Mouse (Mus musculus): Measurements from ENCODE around the gene Cadm1. TPM values are rescaled to one million over a fixed set of nuclear protein-coding genes. Genes with fewer than 3 reads are reported as not detected.

Cadm1 gene
- polyA plus RNA-seq, 1 experiment from 2014 or later, result 44.2 TPM

GRCm38 (mm10) chr9:47651431-47651830, 121.5 kb downstream of the Cadm1 start:
- Histone ChIP-seq H3K4me1 (peaks cover 17% of the 10 kb centered on the region), H3K36me3 (no peaks in the 10 kb centered on the region), H3K9me3 (no peaks in the 10 kb centered on the region), H3K4me2 (replicated peaks) (no peak overlapping the region), H3K27me3 (no peaks in the 10 kb centered on the region), H3K9ac (no peak overlapping the region), H3K27ac (no peak overlapping the region), H3K4me3 (no peak overlapping the region)
- WGBS, result 88% methylated on average over 11 of the region's 11 CpGs
- ATAC-seq (ENCODE audit: low FRiP score, low read depth), result no peak

GRCm38 (mm10) chr9:47652203-47652602, 122.2 kb downstream of the Cadm1 start:
- H3K9me3 ChIP-seq, result no peaks in the 10 kb centered on the region
- no peak overlapping the region for H3K4me3 ChIP-seq
- H3K4me2 ChIP-seq (replicated peaks), result no peak overlapping the region
- H3K27me3 ChIP-seq, result no peaks in the 10 kb centered on the region
- H3K4me1 ChIP-seq, result peaks cover 12% of the 10 kb centered on the region; the same call in 1 of the 2 replicates
- no peak overlapping the region for H3K27ac ChIP-seq
- 85% methylated on average over 5 of the region's 5 CpGs for WGBS
- H3K36me3 ChIP-seq, result no peaks in the 10 kb centered on the region
- H3K9ac ChIP-seq, result no peak overlapping the region
- ATAC-seq (ENCODE audit: low FRiP score, low read depth), result no peak

- no peak overlapping the region for H3K4me3 ChIP-seq
- H3K4me1 ChIP-seq, result peaks cover 7% of the 10 kb centered on the region; the same call in 1 of the 2 replicates
- no peak for ATAC-seq (ENCODE audit: low FRiP score, low read depth)
- no peak overlapping the region for H3K9ac ChIP-seq
- H3K4me2 ChIP-seq (replicated peaks), result no peak overlapping the region
- H3K9me3 ChIP-seq, result no peaks in the 10 kb centered on the region
- no peak overlapping the region for H3K27ac ChIP-seq
- 82% methylated on average over 4 of the region's 4 CpGs for WGBS
- H3K27me3 ChIP-seq, result no peaks in the 10 kb centered on the region
- no peaks in the 10 kb centered on the region for H3K36me3 ChIP-seq
Measured at GRCm38 (mm10) chr9:47652936-47653335, 123.0 kb downstream of the Cadm1 start.

DNA sequence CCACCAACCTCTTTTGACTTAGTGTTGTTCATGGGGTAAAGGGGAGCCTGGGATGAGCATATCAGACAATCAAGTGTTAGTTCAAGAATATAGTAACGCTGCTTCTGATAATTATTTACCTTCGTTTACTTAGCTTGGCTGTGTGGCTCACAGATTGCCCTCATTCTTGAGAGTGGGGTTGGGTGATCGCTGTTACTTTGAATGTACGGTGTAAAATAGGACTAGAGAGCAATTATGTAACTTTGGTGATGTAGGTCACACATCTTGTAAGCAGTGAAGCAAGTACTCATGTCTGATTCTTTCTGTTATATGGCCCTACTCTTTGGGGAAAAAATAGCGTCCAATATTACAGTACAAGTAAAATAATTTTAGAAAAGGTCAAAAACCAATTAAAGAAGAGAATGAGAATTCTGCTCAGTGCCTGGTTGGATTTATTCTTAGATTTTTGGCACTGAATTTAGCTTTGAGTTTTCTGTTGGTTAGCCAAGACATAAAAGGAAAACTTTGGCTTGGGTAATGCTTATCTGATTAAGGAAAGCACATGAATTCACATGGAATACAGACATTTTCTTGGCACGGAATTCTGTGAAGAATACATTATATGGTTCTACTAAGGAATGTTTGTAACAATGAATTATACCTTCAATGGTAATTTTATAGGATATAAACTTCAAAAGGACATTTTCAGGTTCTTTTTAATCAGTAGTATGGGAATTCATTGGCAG, 129.6 kb downstream of the Cadm1 start:
- 92% methylated on average over 6 of the region's 6 CpGs for WGBS
- no peaks in the 10 kb centered on the region for H3K36me3 ChIP-seq
- H3K9me3 ChIP-seq, result no peaks in the 10 kb centered on the region
- H3K27ac ChIP-seq, result no peak overlapping the region
- no peak overlapping the region for H3K4me2 ChIP-seq (replicated peaks)
- no peak for ATAC-seq (ENCODE audit: low FRiP score, low read depth)
- H3K9ac ChIP-seq, result no peak overlapping the region
- no peaks in the 10 kb centered on the region for H3K27me3 ChIP-seq
- H3K4me3 ChIP-seq, result no peak overlapping the region
- no peaks in the 10 kb centered on the region for H3K4me1 ChIP-seq

GRCm38 (mm10) chr9:47661611-47662010, 131.6 kb downstream of the Cadm1 start:
- WGBS, result 87% methylated on average over 7 of the region's 7 CpGs
- H3K9me3 ChIP-seq, result no peaks in the 10 kb centered on the region
- H3K4me1 ChIP-seq, result no peaks in the 10 kb centered on the region
- H3K4me2 ChIP-seq (replicated peaks), result no peak overlapping the region
- no peak overlapping the region for H3K4me3 ChIP-seq
- no peaks in the 10 kb centered on the region for H3K36me3 ChIP-seq
- H3K27me3 ChIP-seq, result 0 out of 2 replicates have a peak, but pooled peaks cover 3% of the 10 kb centered on the region
- H3K9ac ChIP-seq, result no peak overlapping the region
- ATAC-seq (ENCODE audit: low FRiP score, low read depth), result no peak
- H3K27ac ChIP-seq, result no peak overlapping the region

GRCm38 (mm10) chr9:47669206-47669605, 139.2 kb downstream of the Cadm1 start:
- Histone ChIP-seq H3K4me3 (no peak overlapping the region), H3K4me2 (replicated peaks) (no peak overlapping the region), H3K4me1 (peaks cover 17% of the 10 kb centered on the region), H3K9ac (no peak overlapping the region), H3K27ac (no peak overlapping the region), H3K27me3 (0 out of 2 replicates have a peak, but pooled peaks cover 3% of the 10 kb centered on the region), H3K36me3 (no peaks in the 10 kb centered on the region), H3K9me3 (no peaks in the 10 kb centered on the region)
- no peak for ATAC-seq (ENCODE audit: low FRiP score, low read depth)
- WGBS, result 82% methylated on average over 4 of the region's 4 CpGs

DNA sequence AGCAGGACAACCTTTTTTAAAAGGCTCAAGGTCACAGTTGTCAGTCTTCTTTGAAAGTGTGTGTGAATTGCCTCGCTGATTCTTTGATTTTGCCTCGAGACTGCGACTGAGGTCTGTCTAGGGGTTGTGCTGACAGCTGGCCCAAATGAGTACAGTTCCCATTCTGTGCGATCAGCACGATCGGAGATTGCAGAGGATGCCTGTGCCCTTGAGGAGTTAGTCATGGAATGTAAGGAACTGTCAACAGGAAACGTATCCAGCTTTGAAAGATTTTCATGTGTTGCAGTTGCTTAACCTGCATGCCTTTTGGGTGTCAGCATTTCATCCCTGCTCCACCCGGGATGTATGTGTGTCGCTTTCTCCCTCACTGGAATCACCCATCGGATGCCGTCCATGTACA, 141.6 kb downstream of the Cadm1 start:
- no peak for ATAC-seq (ENCODE audit: low FRiP score, low read depth)
- no peaks in the 10 kb centered on the region for H3K27me3 ChIP-seq
- no peak overlapping the region for H3K9ac ChIP-seq
- H3K27ac ChIP-seq, result no peak overlapping the region
- no peaks in the 10 kb centered on the region for H3K9me3 ChIP-seq
- no peak overlapping the region for H3K4me2 ChIP-seq (replicated peaks)
- 48% methylated on average over 11 of the region's 11 CpGs for WGBS
- no peak overlapping the region for H3K4me3 ChIP-seq
- H3K4me1 ChIP-seq, result peaks cover 35% of the 10 kb centered on the region
- no peaks in the 10 kb centered on the region for H3K36me3 ChIP-seq

GRCm38 (mm10) chr9:47674766-47675713, 145.1 kb downstream of the Cadm1 start:
- Histone ChIP-seq H3K4me3 (no peak overlapping the region), H3K36me3 (no peaks in the 10 kb centered on the region), H3K27ac (peak overlapping the region; percentile 44; the same call in 1 of the 2 replicates), H3K4me1 (peaks cover 35% of the 10 kb centered on the region), H3K9me3 (no peaks in the 10 kb centered on the region), H3K9ac (no peak overlapping the region), H3K27me3 (peaks cover 8% of the 10 kb centered on the region; the same call in 1 of the 2 replicates), H3K4me2 (replicated peaks) (no peak overlapping the region)
- 40% methylated on average over 11 of the region's 11 CpGs for WGBS
- ATAC-seq (ENCODE audit: low FRiP score, low read depth), result no peak; the same call in 1 of the 2 replicates

DNA sequence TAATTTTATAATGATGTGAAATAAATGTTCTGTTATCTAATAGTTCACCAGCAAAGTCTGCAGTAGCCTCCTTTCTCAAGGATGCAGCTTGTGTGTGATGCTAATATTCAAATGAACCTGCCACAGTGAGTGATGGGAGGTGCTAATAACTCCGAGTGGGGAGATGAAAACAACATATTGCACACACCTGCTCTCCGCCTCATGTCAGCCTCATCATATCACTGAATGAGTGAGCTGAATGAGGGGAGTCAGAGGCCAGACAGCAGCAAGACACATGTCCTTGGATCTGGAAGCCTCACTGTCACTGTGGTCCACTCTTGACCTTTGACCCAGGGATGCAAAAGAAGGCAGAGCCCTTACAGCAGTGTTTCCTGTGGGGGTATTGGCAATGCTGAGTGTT, 156.9 kb downstream of the Cadm1 start:
- H3K27ac ChIP-seq, result no peak overlapping the region
- 87% methylated on average over 2 of the region's 2 CpGs for WGBS
- no peak overlapping the region for H3K9ac ChIP-seq
- peaks cover 24% of the 10 kb centered on the region for H3K27me3 ChIP-seq
- H3K9me3 ChIP-seq, result no peaks in the 10 kb centered on the region
- H3K4me3 ChIP-seq, result no peak overlapping the region
- ATAC-seq (ENCODE audit: low FRiP score, low read depth), result no peak
- no peaks in the 10 kb centered on the region for H3K36me3 ChIP-seq
- peaks cover 40% of the 10 kb centered on the region for H3K4me1 ChIP-seq
- H3K4me2 ChIP-seq (replicated peaks), result no peak overlapping the region

DNA sequence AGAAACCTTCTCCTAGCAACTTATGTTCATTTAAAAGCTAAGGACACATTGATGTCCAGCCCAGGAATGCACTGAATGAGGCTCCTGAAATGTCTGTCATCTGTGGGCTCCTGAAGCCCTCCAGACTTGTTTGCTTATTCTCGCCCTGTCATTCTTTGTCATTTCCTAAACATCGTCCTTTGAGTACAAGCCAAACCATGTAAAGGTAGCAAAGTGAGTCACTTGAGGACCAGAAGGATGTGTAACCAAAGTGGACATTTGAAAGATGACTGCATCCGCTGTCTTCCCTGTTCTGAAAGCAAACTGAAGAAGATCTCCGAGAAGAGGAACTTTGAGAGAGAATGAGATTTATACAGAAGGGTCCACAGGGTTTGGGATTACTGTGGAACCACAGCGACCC, 157.6 kb downstream of the Cadm1 start:
- Histone ChIP-seq H3K27ac (no peak overlapping the region), H3K9me3 (no peaks in the 10 kb centered on the region), H3K27me3 (peaks cover 24% of the 10 kb centered on the region), H3K9ac (no peak overlapping the region), H3K4me3 (no peak overlapping the region), H3K36me3 (no peaks in the 10 kb centered on the region), H3K4me1 (peaks cover 33% of the 10 kb centered on the region), H3K4me2 (replicated peaks) (no peak overlapping the region)
- 92% methylated on average over 5 of the region's 5 CpGs for WGBS
- ATAC-seq (ENCODE audit: low FRiP score, low read depth), result no peak

DNA sequence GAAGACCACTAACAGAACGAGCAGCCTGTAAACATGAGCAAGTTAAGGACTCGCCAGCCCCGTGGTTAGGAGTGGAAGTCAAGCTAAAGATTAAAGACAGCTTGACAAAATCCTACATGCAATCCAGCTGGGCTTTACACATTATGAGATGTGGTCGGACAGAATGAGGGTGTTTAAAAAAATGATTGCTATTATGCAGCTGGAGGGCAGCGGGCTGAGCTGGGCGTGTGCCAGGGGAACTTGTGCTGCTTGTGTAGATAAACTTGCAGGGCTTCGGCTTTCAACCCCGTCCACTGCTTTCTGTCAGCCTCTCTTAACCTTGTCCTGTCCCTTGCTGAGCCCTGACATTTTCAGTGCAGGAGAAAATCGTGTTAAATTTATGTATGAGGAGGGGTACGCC, 158.3 kb downstream of the Cadm1 start:
- peak overlapping the region; percentile 48 for H3K4me2 ChIP-seq (replicated peaks)
- peaks cover 28% of the 10 kb centered on the region for H3K4me1 ChIP-seq
- 11% methylated on average over 10 of the region's 10 CpGs for WGBS
- H3K27ac ChIP-seq, result no peak overlapping the region
- no peaks in the 10 kb centered on the region for H3K9me3 ChIP-seq
- H3K9ac ChIP-seq, result no peak overlapping the region
- H3K27me3 ChIP-seq, result peaks cover 24% of the 10 kb centered on the region
- no peak overlapping the region for H3K4me3 ChIP-seq
- no peaks in the 10 kb centered on the region for H3K36me3 ChIP-seq
- ATAC-seq (ENCODE audit: low FRiP score, low read depth), result no peak

GRCm38 (mm10) chr9:47692911-47693310, 162.9 kb downstream of the Cadm1 start:
- 34% methylated on average over 13 of the region's 13 CpGs for WGBS
- Histone ChIP-seq H3K36me3 (no peaks in the 10 kb centered on the region), H3K4me2 (replicated peaks) (no peak overlapping the region), H3K27ac (no peak overlapping the region), H3K27me3 (peaks cover 25% of the 10 kb centered on the region), H3K4me3 (no peak overlapping the region), H3K9ac (no peak overlapping the region), H3K4me1 (peaks cover 12% of the 10 kb centered on the region), H3K9me3 (no peaks in the 10 kb centered on the region)
- ATAC-seq (ENCODE audit: low FRiP score, low read depth), result no peak

Data from limb, embryonic 13.5 days (tissue).